ENCODE assay signal across 8 mouse cellular contexts in the genomic region with DNA sequence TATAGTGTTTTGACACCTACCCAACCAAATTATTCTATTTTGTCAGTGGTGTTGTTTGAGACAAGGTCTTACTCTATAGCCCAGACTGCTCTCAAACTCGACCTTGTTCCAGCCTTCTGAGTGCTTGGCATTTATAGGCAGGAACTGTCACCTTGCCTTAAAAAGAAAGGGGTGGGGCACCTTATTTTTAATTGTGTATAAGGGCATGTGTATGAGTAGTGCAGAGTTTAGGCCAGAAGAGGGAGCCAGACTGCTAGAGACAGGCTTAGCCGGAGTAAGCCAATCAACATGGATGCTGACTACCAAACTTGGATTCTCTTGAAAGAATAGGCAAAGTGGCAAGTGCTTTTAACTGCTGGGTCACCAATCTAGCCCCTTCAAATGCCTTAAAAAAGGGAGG. TPM values are rescaled to one million over a fixed set of nuclear protein-coding genes. Genes with fewer than 3 reads are reported as not detected.
DNase-seq lines count a peak whose midpoint lies in the region; ATAC-seq and TF ChIP-seq lines count a peak whose summit lies in the region.

No protein-coding gene starts in this region.

- no peak overlapping the region for H3K4me2 ChIP-seq in forebrain, embryonic 11.5 days (ENCODE audit: low read depth, low read length, severe bottlenecking)
- H3K4me2 ChIP-seq in forebrain, embryonic 16.5 days (ENCODE audit: low read length) = no peak overlapping the region

- H3K9me3 ChIP-seq in forebrain, embryonic 11.5 days (ENCODE audit: control insufficient read depth, low read length) = no peaks in the 10 kb centered on the region
- no peaks in the 10 kb centered on the region for H3K9me3 ChIP-seq in forebrain, embryonic 16.5 days (ENCODE audit: control insufficient read depth, low read length)

- ATAC-seq in forebrain, embryonic 11.5 days (replicated peaks; ENCODE audit: low FRiP score) = no peak
- no peak for ATAC-seq in forebrain, embryonic 16.5 days
- peak; percentile 72 for ATAC-seq in megakaryocyte progenitor cell, adult 5-6 weeks (replicated peaks; ENCODE audit: poor library complexity)

- no peak overlapping the region for H3K9ac ChIP-seq in forebrain, embryonic 11.5 days (ENCODE audit: low read length)
- H3K9ac ChIP-seq in forebrain, embryonic 16.5 days (replicated peaks; ENCODE audit: low read depth, low read length) = no peak overlapping the region

- H3K4me1 ChIP-seq in forebrain, embryonic 11.5 days (replicated peaks; ENCODE audit: control insufficient read depth, insufficient read depth, low read length) = peaks cover 5% of the 10 kb centered on the region; the same call in 1 of the 2 replicates
- peaks cover 10% of the 10 kb centered on the region; the same call in 1 of the 2 replicates for H3K4me1 ChIP-seq in forebrain, embryonic 16.5 days (replicated peaks; ENCODE audit: control insufficient read depth, insufficient read depth, low read length)
- H3K4me1 ChIP-seq in cortical plate, adult 2 months (ENCODE audit: control insufficient read depth, insufficient read depth, low read length) = 0 out of 2 replicates have a peak, but pooled peaks cover 4% of the 10 kb centered on the region

- H3K36me3 ChIP-seq in forebrain, embryonic 11.5 days (ENCODE audit: control insufficient read depth, insufficient read depth, low read length) = peaks cover 3% of the 10 kb centered on the region; the same call in 1 of the 2 replicates
- H3K36me3 ChIP-seq in forebrain, embryonic 16.5 days (ENCODE audit: control insufficient read depth, insufficient read depth) = peaks cover 15% of the 10 kb centered on the region

- 36% methylated on average over 2 of the region's 2 CpGs for WGBS in forebrain, embryonic 11.5 days
- 28% methylated on average over 2 of the region's 2 CpGs for WGBS in forebrain, embryonic 16.5 days

- H3K27ac ChIP-seq in forebrain, embryonic 11.5 days (ENCODE audit: low read depth, low read length) = no peak overlapping the region
- no peak overlapping the region for H3K27ac ChIP-seq in forebrain, embryonic 16.5 days (ENCODE audit: low read length)
- no peak overlapping the region for H3K27ac ChIP-seq in cortical plate, adult 2 months (ENCODE audit: insufficient read depth, low read length)

- DNase-seq in forebrain, embryonic 11.5 days (ENCODE audit: low spot score) = peak; percentile 57
- peak; percentile 68 for DNase-seq in urinary bladder, postnatal 14 days (ENCODE audit: low spot score)
- DNase-seq in urinary bladder, postnatal 4 days (ENCODE audit: low spot score in 2 of 2) = no peak
- peak; percentile 65 to 77 for DNase-seq in kidney, adult 8-10 months
- DNase-seq in thymus, postnatal 36 days = peak; percentile 39 to 47

- no peaks in the 10 kb centered on the region for H3K27me3 ChIP-seq in forebrain, embryonic 11.5 days (ENCODE audit: control insufficient read depth, insufficient read depth, low read length)
- no peaks in the 10 kb centered on the region for H3K27me3 ChIP-seq in forebrain, embryonic 16.5 days (replicated peaks; ENCODE audit: control insufficient read depth, insufficient read depth, low read length)

- no peak overlapping the region for H3K4me3 ChIP-seq in forebrain, embryonic 11.5 days (ENCODE audit: low read depth, low read length)
- H3K4me3 ChIP-seq in forebrain, embryonic 16.5 days (replicated peaks; ENCODE audit: low read length) = no peak overlapping the region
- H3K4me3 ChIP-seq in cortical plate, adult 2 months (ENCODE audit: insufficient read depth, low read length) = no peak overlapping the region

- peak; percentile 65 for TF ChIP-seq CTCF in cortical plate, adult 2 months (IDR thresholded peaks at IDR 0.05; ENCODE audit: extremely low read depth, insufficient read depth, low read length)

- TF ChIP-seq POLR2A in cortical plate, adult 2 months (IDR thresholded peaks at IDR 0.05; ENCODE audit: extremely low read depth, insufficient read depth, low read length) = no peak

RNA-seq across cellular contexts. Expression of a gene that starts 32.1 kb away (rescaled TPM):
- 18.1 and 19.7 TPM in 2 replicates for polyA plus RNA-seq in forebrain, embryonic 11.5 days (2014; fragmentation: Nextera tagmentation; extraction: Ambion mirVana)
- polyA plus RNA-seq in forebrain, embryonic 16.5 days (2015; fragmentation: Nextera tagmentation; extraction: Ambion mirVana) = 20.6 and 28.1 TPM in 2 replicates
- 220 and 239 TPM in 2 replicates for polyA plus RNA-seq in cortical plate, adult 2 months (2012; rRNA removed)
- 149 and 172 TPM in 2 replicates for total RNA-seq in megakaryocyte progenitor cell, adult 5-6 weeks (2015)
- total RNA-seq in megakaryocyte progenitor cell, adult 5-6 weeks (2017) = 207 and 336 TPM in 2 replicates

RNA-seq across cellular contexts. Expression of a gene that starts 55.2 kb away (rescaled TPM):
- 9.5 and 12.1 TPM in 2 replicates for polyA plus RNA-seq in forebrain, embryonic 11.5 days (2014; fragmentation: Nextera tagmentation; extraction: Ambion mirVana)
- polyA plus RNA-seq in forebrain, embryonic 16.5 days (2015; fragmentation: Nextera tagmentation; extraction: Ambion mirVana) = 24.0 and 38.6 TPM in 2 replicates
- polyA plus RNA-seq in cortical plate, adult 2 months (2012; rRNA removed) = 76.1 and 85.9 TPM in 2 replicates
- 1.7 and 3.8 TPM in 2 replicates for total RNA-seq in megakaryocyte progenitor cell, adult 5-6 weeks (2015)
- total RNA-seq in megakaryocyte progenitor cell, adult 5-6 weeks (2017) = 1.9 and 5.7 TPM in 2 replicates

RNA-seq across cellular contexts. Expression of a gene that starts 59.9 kb away (rescaled TPM):
- 57.9 and 60.8 TPM in 2 replicates for polyA plus RNA-seq in forebrain, embryonic 11.5 days (2014; fragmentation: Nextera tagmentation; extraction: Ambion mirVana)
- 38.9 and 42.1 TPM in 2 replicates for polyA plus RNA-seq in forebrain, embryonic 16.5 days (2015; fragmentation: Nextera tagmentation; extraction: Ambion mirVana)
- polyA plus RNA-seq in cortical plate, adult 2 months (2012; rRNA removed) = 66.1 and 66.2 TPM in 2 replicates
- 59.0 and 64.3 TPM in 2 replicates for total RNA-seq in megakaryocyte progenitor cell, adult 5-6 weeks (2015)
- 58.3 and 60.2 TPM in 2 replicates for total RNA-seq in megakaryocyte progenitor cell, adult 5-6 weeks (2017)

Comparison
In these comparisons a context has a peak if more than half of its experiments do, and no peak if none do; other contexts are left out.
1. DNase-seq: peak in forebrain, embryonic 11.5 days (single experiment), urinary bladder, postnatal 14 days (single experiment), kidney, adult 8-10 months (2 of 2) and thymus, postnatal 36 days (2 of 2); none in urinary bladder, postnatal 4 days (0 of 2).